Mouse (Mus musculus) megakaryocyte-erythroid progenitor cell, adult 5-6 weeks (primary cell): ENCODE data around the gene Dcaf8. TPM values are rescaled to one million over a fixed set of nuclear protein-coding genes. Genes with fewer than 3 reads are reported as not detected.

Experiments
- ATAC-seq: replicated peaks from 2 replicates; pipeline ENCODE4 v1.8.0; 2016; ENCODE audit warnings: mild to moderate bottlenecking, inconsistent platforms; ENCODE audit not compliant: severe bottlenecking, poor library complexity, low FRiP score, low TSS enrichment
- total RNA-seq, 2 experiments: library from RNA; stranded (forward) in 1 of 2; stranded (reverse) in 1 of 2; fragments of 200-1000, 215-1000 nt in 1 of 2; fragments of >200 nt in 1 of 2; fragmentation: Nextera tagmentation in 1 of 2; gene quantifications; 2 replicates each; pipeline ENCODE4 v1.2.3; 2014 to 2017

Dcaf8 gene
- total RNA-seq, 2 experiments from 2014 or later = 106 to 142 TPM

- peak; percentile 65 for ATAC-seq
Observed at GRCm38 (mm10) chr1:172206141-172206917, 58.4 kb downstream of the Dcaf8 start, which contains the start of gene Pea15a. TSS of gene Pea15a (minus strand) at chr1:172206804.

- no peak for ATAC-seq
Observed at GRCm38 (mm10) chr1:172207111-172207584, 59.3 kb downstream of the Dcaf8 start.

GRCm38 (mm10) chr1:172212776-172213175, 64.9 kb downstream of the Dcaf8 start:
- no peak for ATAC-seq

GRCm38 (mm10) chr1:172213771-172214170, 65.9 kb downstream of the Dcaf8 start:
- ATAC-seq = no peak

- no peak for ATAC-seq
Observed at GRCm38 (mm10) chr1:172214748-172215147, 66.9 kb downstream of the Dcaf8 start.

- ATAC-seq = peak; percentile 93
Observed at GRCm38 (mm10) chr1:172217148-172217547, 69.3 kb downstream of the Dcaf8 start.

GRCm38 (mm10) chr1:172218164-172218910, 70.5 kb downstream of the Dcaf8 start:
- ATAC-seq = no peak

- no peak for ATAC-seq
Observed at GRCm38 (mm10) chr1:172219451-172220406, 71.8 kb downstream of the Dcaf8 start, which contains the start of gene Casq1. TSS of gene Casq1 (minus strand) at chr1:172219868.

GRCm38 (mm10) chr1:172220414-172220813, 72.5 kb downstream of the Dcaf8 start:
- no peak for ATAC-seq

- ATAC-seq = no peak
Observed at GRCm38 (mm10) chr1:172221297-172222063, 73.6 kb downstream of the Dcaf8 start.

GRCm38 (mm10) chr1:172228209-172228608, 80.3 kb downstream of the Dcaf8 start:
- ATAC-seq = no peak

GRCm38 (mm10) chr1:172229215-172229614, 81.3 kb downstream of the Dcaf8 start:
- ATAC-seq = no peak

GRCm38 (mm10) chr1:172240945-172241708, 93.2 kb downstream of the Dcaf8 start:
- no peak for ATAC-seq

- no peak for ATAC-seq
Observed at GRCm38 (mm10) chr1:172242401-172242800, 94.5 kb downstream of the Dcaf8 start.

GRCm38 (mm10) chr1:172243547-172244205, 95.8 kb downstream of the Dcaf8 start:
- ATAC-seq = no peak

- peak; percentile 64 for ATAC-seq
Observed at GRCm38 (mm10) chr1:172244645-172245044, 96.8 kb downstream of the Dcaf8 start.
